Mouse (Mus musculus) Muller cell, postnatal 12 days (primary cell): ENCODE results near the gene Itga10.
"Not testable (repeated sequence)": the region's sequence is repeated elsewhere in the genome, so short reads cannot be mapped to it uniquely, and the experiment has no call there.

Source experiments
- DNase-seq: peaks from one replicate; pipeline ENCODE4 v3.0.0-alpha.2; 2015; ENCODE audit errors: inconsistent ontology term

Itga10 gene

DNA sequence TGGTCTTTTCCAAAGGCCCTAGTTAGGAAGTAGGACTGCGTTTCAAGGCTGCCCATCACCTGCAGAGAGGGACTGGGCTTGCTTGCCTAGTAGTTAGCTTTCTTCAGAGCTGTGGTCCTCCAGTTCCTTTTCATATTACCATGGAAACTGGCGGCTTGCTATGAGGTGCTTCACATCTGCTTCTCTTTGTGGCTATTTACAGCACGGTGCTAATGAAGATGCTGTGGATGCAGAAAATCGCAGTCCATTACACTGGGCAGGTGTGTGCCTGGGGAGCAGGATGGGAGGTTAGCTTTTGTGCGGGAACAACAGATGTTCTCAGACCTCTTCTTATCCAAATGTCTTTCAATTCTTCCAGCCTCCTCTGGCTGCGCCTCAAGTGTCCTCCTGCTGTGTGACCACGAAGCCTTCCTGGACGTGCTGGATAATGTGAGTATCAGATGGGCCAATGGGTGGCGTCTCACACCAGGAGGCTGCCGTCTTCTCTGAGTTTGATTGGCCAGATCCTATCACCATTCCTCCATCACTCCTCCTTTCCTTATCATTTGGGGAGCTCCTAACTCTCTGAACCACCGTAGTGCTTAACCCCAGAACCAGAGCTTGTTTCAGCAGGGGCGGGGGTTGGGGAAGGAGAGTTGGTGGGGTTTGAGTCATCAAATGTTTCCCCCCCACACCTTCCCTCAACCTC is 35.0 kb downstream of the Itga10 start:
- DNase-seq: no peak

DNA sequence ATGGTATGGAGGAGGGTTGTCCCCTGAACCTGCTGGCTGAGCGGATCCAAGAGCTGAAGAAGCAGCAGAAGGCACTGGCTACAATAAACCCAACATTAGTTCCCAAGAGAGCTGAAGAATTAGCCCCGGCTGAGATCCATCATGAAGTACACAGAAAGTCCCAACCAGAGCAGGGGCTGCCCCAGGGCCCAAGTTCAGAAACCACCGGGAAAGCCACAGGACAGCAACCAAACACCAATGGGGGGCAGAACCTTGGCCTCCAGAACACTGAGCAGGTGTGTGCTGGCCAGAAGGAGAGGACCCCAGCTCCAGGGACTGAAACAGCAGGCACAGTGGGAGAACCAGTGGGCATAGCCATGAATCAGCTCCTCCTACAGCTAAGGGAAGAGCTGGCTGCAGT is 38.1 kb downstream of the Itga10 start:
- no peak for DNase-seq

DNA sequence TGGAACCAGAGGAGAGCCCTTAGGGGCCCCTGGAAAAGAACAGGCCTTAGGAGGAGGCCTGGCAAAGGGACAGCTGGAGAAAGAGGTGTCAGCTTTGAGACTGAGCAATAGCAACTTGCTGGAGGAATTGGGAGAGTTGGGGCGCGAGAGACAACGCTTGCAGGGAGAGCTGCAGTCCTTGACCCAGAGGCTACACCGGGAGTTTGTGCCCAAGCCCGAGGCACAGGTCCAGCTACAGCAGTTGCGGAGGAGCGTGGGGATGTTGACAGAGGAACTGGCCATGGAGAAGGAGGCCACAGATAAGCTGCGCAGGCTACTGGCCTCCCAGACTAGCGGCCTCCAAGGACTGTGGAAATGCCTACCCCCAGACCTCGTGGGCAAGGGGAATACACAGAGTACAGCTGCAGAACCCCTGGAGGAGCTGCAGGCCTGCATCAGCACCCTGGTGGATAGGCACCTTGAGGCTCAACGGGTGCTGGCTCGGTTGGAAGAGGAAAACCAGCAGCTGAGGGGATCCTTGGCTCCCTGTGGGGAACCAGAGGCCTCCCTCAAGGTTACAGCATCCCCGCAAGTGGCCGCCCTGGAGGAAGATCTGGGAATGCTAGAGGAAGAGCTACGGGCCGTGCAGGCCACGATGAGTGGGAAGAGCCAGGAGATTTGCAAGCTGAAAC is 38.9 kb downstream of the Itga10 start:
- no peak for DNase-seq

DNA sequence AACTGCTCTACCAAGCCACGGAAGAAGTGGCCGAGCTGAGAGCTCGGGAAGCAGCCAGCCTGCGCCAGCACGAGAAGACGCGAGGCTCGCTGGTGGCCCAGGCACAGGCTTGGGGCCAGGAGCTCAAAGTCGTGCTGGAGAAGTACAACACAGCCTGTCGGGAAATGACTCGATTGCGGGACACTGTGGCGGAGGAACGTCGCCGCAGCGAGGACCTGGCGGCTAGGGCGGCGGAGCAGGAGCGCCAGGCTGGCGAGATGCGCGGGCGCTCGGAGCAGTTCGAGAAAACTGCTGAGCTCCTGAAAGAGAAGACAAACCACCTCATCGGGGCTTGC is 39.4 kb downstream of the Itga10 start:
- no peak for DNase-seq

DNA sequence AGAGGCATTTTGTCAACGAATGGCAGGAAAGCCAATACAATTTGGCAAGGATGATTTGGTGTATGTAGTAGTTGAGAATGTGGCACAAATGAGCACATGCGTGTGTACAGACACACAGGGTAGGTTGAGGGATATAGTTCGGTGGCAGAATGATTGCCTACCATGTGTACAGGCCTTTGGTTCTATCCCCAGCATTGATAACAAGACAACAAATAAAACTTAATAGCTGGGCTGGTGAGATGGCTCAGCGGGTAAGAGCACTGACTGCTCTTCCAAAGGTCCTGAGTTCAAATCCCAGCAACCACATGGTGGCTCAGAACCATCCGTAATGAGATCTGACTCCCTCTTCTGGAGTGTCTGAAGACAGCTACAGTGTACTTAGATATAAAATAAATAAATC is 40.7 kb downstream of the Itga10 start:
- DNase-seq: not testable (repeated sequence)

DNA sequence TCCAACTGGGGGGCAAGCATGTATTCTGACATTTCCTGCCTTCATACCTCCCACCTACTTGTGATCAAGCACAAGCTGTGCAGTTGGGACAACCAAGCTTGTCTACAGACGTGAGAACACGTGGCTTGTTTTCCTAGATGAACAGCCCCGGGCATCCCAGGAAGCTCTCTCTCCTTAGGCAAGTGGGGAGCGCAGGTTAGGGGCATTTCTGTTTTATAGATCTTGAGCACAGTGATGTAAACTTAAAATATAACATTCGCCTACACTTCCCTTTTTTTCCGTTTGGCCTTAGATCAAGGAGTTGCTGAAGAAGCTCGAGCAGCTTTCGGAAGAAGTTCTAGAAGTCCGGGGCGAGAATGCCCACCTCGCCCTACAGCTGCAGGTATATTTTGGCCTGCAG is 43.5 kb downstream of the Itga10 start:
- DNase-seq: no peak

DNA sequence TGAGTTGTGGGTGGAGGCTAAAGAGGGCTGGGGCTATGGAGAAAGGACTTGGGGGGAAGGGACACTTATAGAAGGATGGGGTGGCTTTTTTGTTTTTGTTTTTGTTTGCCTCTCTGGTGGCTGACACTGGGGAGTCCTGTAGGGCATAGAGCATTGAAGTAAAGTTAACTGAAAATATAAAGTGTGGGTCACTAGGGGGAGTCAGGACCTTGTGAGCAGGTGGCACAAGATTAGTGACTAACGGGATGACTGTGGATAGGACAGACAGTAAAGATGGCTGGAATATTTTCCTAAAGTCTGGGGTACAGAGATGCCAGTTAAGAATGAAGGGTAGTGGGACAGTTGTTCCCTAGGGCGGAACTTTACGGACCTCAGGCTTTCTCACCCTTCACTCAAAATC is 44.9 kb downstream of the Itga10 start:
- DNase-seq: no peak

DNA sequence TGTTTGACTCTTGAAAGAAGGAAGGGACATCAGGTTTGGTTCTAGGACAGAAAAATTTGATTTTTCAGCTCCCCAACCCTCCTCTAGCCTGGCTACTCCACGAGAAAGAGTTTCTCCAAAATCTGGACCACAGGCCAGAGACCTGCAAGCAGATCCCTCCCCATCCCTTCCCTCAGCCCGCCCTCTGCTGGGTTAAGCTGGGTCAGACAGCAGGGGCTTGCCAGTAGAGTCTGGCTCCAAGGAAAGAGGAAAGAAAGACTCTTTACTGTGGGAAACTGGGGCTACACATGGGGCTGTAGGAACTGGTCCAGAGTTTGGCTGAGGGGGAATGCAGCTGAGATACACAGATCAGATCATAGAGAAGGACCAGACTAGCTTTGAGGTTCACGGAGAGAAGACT is 47.1 kb downstream of the Itga10 start:
- DNase-seq: peak; percentile 33

DNA sequence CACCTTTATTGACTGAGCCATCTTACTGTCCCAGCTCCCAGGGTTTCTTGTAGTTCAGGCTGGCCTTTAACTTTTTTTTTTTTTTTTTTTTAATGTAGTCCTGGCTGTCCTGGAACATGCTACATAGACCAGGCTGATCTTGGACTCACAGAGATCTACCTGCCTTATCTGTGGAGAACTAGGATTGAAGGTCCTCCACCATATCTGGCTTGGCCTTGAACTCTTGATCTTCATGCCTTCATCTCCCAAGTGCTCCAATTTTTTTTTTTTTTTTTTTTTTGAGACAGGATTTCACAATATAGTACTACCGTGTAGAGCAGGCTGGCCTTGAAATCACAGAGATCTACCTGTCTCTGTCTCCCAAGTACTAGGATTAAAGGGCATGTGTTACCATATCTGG is 48.2 kb downstream of the Itga10 start:
- DNase-seq: no peak

DNA sequence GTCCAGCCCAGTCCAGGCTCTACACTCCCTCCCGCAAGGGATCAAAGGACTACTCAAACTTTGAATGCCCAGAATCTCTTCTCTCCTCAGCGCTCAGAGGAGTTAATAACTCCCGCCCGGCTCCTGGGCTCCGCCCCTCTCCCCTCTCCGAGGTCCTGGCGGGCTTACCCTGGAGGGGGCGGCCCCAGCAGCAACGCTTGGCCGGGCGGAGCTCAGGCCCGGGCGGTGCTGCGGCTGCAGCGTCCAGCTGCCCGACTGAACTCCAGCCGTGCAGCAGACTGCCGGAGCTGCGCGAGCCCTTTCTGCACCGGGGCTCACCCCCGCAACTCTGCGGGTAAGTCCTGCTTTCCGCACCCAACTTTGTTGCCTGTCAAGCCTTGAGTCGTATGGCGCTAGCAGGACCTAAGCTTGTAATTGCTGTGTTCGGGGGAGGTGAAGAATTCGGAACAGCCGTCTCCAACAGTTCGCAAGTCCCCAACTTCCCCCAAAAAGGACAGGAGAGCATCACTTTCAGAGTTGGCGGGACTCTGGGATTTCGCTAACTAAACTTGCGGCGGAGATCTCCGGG is 50.9 kb downstream of the Itga10 start, which contains the start of gene Pias3:
Pias3 (plus strand) TSS at position 187 of the 568 bp plus-strand sequence.
- DNase-seq: peak; percentile 93

DNA sequence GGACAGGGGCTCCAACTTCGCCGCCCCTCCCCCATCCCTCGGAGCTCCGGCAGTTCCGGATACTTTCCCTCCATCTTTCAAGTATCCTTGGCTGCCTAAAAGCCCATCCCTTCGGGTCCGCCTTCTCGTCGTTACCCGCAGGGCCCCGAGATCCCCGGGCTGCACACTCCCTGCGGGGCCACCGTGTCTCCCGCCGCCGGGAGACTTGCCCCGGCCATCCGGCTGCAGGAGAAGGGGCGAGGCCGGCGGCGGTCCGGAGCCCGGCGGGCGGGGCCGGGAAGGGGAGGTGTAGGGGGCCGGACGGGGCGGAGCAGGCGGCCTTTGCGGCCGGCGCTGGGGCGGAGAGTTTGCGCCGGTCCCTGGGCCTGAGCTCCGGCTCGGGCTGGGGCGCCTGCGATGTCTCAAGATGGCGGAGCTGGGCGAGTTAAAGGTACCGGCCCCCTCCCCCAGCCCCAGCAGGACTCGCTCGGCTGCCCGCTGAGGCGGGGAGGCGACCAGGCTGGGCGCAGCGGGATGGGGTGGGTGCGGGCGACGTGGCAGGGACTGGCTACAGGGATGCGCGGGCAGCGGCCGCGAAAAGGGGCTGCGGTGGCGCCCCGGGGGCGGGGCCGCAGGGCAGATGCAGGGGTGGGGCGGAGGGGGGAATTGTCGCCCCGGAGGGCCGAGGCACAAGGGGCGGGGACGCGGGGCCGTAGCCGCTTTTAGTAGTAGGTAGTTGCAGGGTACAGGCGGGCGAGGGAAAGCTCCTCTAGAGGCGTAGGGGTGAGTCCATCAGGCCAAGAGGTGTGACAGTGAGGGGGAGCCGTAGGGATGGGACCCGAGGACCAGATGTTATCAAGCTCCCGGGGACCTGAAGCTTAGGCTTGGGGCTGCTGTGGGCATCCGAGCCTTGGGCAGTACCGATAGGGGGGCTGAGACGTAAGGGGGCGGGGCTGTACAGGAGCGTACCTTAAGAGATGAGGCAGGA is 51.7 kb downstream of the Itga10 start:
- DNase-seq: peak; percentile 96

DNA sequence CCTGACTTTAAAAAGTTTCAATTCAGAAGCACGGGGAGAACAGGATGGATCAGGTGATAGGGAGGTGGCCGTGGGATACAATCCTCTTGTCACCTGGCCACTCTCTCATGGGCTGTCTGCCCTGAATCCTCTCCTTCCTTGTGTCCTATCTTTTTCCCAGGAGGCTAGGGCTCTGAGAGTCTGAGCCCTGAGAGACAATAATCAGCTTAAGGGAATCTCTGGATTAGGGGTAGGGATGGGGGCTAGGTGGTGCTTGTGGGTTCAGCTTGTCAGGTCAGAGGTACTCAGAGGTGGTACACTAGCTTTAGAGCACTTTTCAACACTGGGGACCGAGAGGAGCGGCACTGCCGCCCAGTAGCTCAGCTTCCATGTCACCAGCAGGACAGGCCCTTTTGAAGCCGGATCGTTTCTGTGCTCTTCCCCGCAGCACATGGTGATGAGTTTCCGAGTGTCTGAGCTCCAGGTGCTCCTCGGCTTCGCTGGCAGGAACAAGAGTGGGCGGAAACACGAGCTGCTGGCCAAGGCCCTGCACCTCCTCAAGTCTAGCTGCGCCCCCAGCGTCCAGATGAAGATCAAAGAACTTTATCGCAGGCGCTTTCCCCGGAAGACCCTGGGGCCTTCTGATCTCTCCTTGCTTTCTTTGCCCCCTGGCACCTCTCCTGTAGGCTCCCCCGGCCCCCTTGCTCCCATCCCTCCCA is 53.8 kb downstream of the Itga10 start:
- no peak for DNase-seq

DNA sequence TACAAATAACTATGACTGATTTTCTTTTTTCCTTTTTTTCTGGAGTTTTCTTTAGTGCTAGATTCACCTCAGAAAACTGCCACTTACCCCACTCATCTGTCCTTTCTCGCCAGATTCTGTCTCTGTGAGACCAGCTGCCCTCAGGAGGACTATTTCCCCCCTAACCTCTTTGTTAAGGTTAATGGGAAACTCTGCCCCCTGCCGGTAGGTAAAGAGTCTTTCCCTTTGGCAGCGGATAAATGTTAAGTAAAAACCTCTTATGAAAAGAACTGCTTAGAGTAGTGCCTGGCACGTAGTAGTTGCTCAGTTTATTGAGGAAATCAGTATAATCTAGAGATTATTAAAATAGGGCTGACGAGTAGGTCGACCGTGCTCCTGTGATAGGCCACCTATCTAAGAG is 55.0 kb downstream of the Itga10 start:
- no peak for DNase-seq

DNA sequence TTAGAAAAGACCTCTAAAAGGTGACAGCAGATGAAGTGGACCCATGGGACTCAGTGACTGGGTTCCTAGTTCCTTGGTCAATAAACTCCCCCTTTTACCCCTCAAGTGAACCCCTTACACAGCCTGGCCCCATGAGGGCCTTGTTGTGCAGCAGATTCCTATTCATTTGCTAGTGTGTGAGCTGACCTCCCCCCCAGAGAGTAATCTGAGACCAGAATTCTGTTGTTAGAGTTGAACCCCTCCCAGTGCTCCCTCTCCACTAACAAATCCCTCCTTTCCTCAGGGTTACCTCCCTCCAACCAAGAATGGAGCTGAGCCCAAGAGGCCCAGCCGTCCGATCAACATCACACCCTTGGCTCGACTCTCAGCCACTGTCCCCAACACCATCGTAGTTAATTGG is 55.6 kb downstream of the Itga10 start:
- no peak for DNase-seq

DNA sequence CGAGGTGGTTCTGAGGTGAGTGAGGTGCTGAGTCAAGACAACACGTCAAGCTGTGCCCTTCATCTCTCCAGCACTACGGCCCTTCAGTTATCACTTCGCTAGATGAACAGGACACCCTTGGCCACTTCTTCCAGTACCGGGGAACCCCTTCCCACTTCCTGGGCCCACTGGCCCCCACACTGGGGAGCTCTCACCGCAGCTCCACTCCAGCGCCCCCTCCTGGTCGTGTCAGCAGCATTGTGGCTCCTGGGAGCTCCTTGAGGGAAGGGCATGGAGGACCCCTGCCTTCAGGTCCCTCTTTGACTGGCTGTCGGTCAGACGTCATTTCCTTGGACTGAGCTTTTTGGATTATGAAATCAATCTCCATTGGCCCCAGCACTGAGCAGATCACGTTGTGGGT is 59.4 kb downstream of the Itga10 start:
- no peak for DNase-seq

DNA sequence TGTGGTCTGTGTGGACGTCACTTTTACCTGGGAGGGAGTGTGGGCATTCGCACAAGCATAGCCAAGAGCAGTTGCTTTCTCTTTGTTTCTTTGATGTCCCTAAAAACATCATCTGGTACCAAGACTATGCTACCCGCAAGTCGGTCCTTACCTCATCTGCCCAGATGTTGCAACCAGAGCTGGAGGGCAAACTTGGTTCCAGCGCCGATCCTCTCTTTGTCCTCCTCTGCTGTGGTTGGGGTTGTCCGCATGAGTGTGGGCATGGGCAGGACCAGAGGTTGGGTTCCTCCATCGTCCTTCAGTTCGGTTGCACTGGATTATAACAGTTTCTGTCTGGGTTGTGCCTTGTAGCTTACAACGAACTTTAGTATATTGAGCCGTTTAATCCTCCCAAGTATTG is 60.8 kb downstream of the Itga10 start:
- DNase-seq: no peak

DNA sequence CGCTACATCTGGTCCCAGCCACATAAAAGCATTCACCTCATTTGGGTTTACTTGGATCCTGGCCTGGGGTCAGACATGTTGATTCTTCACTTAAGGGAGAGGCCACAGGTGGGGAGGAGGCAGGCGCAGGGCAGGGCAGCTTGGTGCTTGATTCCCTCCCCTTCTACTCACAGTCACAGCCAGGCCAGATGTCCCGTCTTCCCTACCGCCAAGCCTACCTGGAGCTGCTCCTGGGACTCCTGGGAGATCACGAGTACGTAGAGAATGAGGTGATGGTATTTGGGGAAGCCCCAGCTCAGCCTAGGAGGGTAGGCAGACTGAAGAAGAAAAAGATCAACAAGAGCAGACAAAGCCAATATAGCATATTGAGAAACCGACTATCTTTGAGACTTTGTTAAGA is 61.6 kb downstream of the Itga10 start:
- DNase-seq: no peak

DNA sequence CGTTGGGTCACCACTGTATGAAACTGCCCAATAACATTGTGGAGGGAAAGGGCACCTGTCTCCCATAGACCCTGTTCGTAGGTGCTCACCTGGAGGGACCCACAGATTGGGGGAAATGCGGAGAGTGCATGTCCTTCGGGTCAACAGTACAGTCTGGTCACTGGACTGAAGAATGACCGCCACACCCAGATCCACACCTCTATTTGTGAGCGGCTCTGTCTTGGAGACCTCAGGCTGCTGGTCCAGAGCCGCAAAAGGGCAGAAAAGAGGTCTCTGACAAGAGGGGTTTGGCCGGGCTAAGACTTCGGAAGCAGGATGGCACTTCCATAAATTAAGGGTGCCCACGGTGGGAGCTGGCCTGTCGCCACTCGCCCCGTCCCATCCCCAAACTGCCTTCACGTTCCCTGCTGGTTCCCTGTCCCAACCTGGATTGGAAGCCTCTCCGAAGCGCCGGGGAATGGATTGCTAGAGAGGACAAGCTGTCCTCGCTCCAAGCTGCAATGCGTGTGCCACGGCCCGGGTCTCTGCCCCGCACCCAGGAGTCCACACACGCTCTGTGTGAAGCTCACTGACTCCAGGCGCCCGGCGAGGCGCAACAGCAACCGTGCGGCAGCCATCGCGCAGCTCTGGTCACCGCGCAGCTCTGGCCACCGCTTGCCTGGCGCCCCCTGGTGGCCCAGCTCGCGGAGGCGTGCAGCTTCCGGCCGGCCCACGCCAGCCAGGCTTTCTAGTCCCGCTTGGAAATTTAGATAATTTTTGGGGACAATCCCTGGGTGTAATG is 62.7 kb downstream of the Itga10 start, which contains the start of gene Nudt17:
Nudt17 (minus strand) TSS at position 660 of the 781 bp plus-strand sequence.
- DNase-seq: peak; percentile 78

DNA sequence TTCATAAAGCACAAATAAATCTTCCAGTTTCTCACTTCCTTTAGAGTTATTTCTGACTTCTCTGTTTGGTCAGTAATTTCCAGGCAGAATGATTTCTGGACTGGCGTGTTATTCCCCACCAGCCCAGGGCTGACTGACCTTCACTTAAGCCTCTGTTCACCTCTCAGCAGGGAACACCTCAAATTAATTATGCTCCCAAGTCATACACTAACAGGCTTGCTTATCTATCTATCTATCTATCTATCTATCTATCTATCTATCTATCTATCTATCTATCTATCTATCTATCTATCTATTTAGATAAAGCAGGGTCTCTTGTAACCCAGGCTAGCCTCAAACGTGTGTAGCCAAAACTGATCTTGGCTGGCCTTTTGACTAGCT is 63.3 kb downstream of the Itga10 start:
- DNase-seq: no peak
